Comparison of ENCODE assay signal across 30 mouse cellular contexts in genomic region chr15:49613865-49614264, GRCm38 (mm10).
DNase-seq lines count a peak whose midpoint lies in the region; ATAC-seq and TF ChIP-seq lines count a peak whose summit lies in the region.
"Had no signal": no experiment of that assay in that cellular context is flagged by ENCODE, and none has a peak within 500 bp of the region (broad histone marks: within the 10 kb centered on the region; RNA-seq: fewer than 3 reads in every experiment).

No protein-coding gene starts in this region.

- H3K27me3 ChIP-seq in forebrain, embryonic 14.5 days (replicated peaks; ENCODE audit: control insufficient read depth, insufficient read depth, low read length), result no peaks in the 10 kb centered on the region
- H3K27me3 ChIP-seq in forebrain, embryonic 15.5 days, result no peaks in the 10 kb centered on the region
- H3K27me3 ChIP-seq in hindbrain, postnatal 0 days (ENCODE audit: insufficient read depth, low read length), result no peaks in the 10 kb centered on the region
- no peaks in the 10 kb centered on the region for H3K27me3 ChIP-seq in hindbrain, embryonic 10.5 days (ENCODE audit: insufficient read depth, poor library complexity, severe bottlenecking)
- no peaks in the 10 kb centered on the region for H3K27me3 ChIP-seq in midbrain, postnatal 0 days (ENCODE audit: insufficient read depth, low read length)
- H3K27me3 ChIP-seq in midbrain, embryonic 16.5 days (ENCODE audit: control insufficient read depth, insufficient read depth, low read depth, low read length), result no peaks in the 10 kb centered on the region
- H3K27me3 ChIP-seq: CH12.LX; embryonic facial prominence, embryonic 15.5 days; forebrain, embryonic 13.5 days; heart, embryonic 12.5 days; heart, embryonic 15.5 days; intestine, embryonic 15.5 days; Patski had no signal

- no peak overlapping the region for H3K27ac ChIP-seq in forebrain, embryonic 14.5 days (ENCODE audit: low read depth, low read length)
- no peak overlapping the region for H3K27ac ChIP-seq in forebrain, embryonic 15.5 days (replicated peaks)
- H3K27ac ChIP-seq in hindbrain, postnatal 0 days, result no peak overlapping the region
- H3K27ac ChIP-seq in hindbrain, embryonic 10.5 days, result no peak overlapping the region
- H3K27ac ChIP-seq in midbrain, postnatal 0 days (ENCODE audit: low read depth, low read length), result no peak overlapping the region
- no peak overlapping the region for H3K27ac ChIP-seq in midbrain, embryonic 16.5 days (ENCODE audit: low read length)
- H3K27ac ChIP-seq: embryonic facial prominence, embryonic 15.5 days; forebrain, embryonic 13.5 days; gastrocnemius, adult 2 months; heart, embryonic 15.5 days; hindbrain, embryonic 14.5 days; intestine, embryonic 15.5 days had no signal

- ATAC-seq in forebrain, embryonic 14.5 days, result no peak
- no peak for ATAC-seq in forebrain, embryonic 15.5 days (replicated peaks)
- no peak for ATAC-seq in hindbrain, postnatal 0 days
- ATAC-seq in midbrain, postnatal 0 days (ENCODE audit: low FRiP score), result no peak
- no peak for ATAC-seq in midbrain, embryonic 16.5 days
- ATAC-seq: forebrain, embryonic 13.5 days; intestine, embryonic 15.5 days; Patski had no signal

- no peaks in the 10 kb centered on the region for H3K36me3 ChIP-seq in forebrain, embryonic 14.5 days (ENCODE audit: control insufficient read depth, insufficient read depth, low read length)
- no peaks in the 10 kb centered on the region for H3K36me3 ChIP-seq in forebrain, embryonic 15.5 days
- no peaks in the 10 kb centered on the region for H3K36me3 ChIP-seq in hindbrain, postnatal 0 days (ENCODE audit: insufficient read depth, low read length)
- no peaks in the 10 kb centered on the region for H3K36me3 ChIP-seq in hindbrain, embryonic 10.5 days
- H3K36me3 ChIP-seq in midbrain, postnatal 0 days (ENCODE audit: insufficient read depth, low read length), result no peaks in the 10 kb centered on the region
- H3K36me3 ChIP-seq in midbrain, embryonic 16.5 days (ENCODE audit: control insufficient read depth, insufficient read depth, low read length), result no peaks in the 10 kb centered on the region
- H3K36me3 ChIP-seq: embryonic facial prominence, embryonic 15.5 days; G1E; heart, embryonic 12.5 days; heart, embryonic 15.5 days; intestine, embryonic 15.5 days had no signal

- no peak overlapping the region for H3K9ac ChIP-seq in forebrain, embryonic 14.5 days (ENCODE audit: low read length)
- H3K9ac ChIP-seq in forebrain, embryonic 15.5 days (replicated peaks), result no peak overlapping the region
- no peak overlapping the region for H3K9ac ChIP-seq in hindbrain, postnatal 0 days (replicated peaks; ENCODE audit: low read length)
- H3K9ac ChIP-seq in midbrain, postnatal 0 days (replicated peaks; ENCODE audit: low read length, poor library complexity, severe bottlenecking), result no peak overlapping the region
- H3K9ac ChIP-seq in midbrain, embryonic 16.5 days (ENCODE audit: low read depth, low read length), result no peak overlapping the region
- H3K9ac ChIP-seq: embryonic facial prominence, embryonic 15.5 days; forebrain, embryonic 13.5 days; heart, embryonic 12.5 days; heart, embryonic 15.5 days; hindbrain, embryonic 14.5 days; intestine, embryonic 15.5 days had no signal

- TF ChIP-seq CTCF in hindbrain, postnatal 0 days (IDR thresholded peaks at IDR 0.05; ENCODE audit: low read depth), result no peak
- no peak for TF ChIP-seq CTCF in midbrain, postnatal 0 days (IDR thresholded peaks at IDR 0.05)
- no peak for TF ChIP-seq CTCF in brain, embryonic 14.5 days (IDR thresholded peaks at IDR 0.05; ENCODE audit: borderline replicate concordance, extremely low read depth, insufficient read depth, insufficient read length)

- H3K9me3 ChIP-seq in forebrain, embryonic 14.5 days (replicated peaks; ENCODE audit: control insufficient read depth, low read length), result no peaks in the 10 kb centered on the region
- H3K9me3 ChIP-seq in forebrain, embryonic 15.5 days, result no peaks in the 10 kb centered on the region
- no peaks in the 10 kb centered on the region for H3K9me3 ChIP-seq in hindbrain, postnatal 0 days (ENCODE audit: low read length)
- no peaks in the 10 kb centered on the region for H3K9me3 ChIP-seq in hindbrain, embryonic 10.5 days
- H3K9me3 ChIP-seq in midbrain, postnatal 0 days (ENCODE audit: low read length), result no peaks in the 10 kb centered on the region
- H3K9me3 ChIP-seq in midbrain, embryonic 16.5 days (replicated peaks; ENCODE audit: control insufficient read depth, low read length, poor library complexity, severe bottlenecking), result no peaks in the 10 kb centered on the region
- H3K9me3 ChIP-seq: embryonic facial prominence, embryonic 15.5 days; forebrain, embryonic 13.5 days; G1E; heart, embryonic 12.5 days; heart, embryonic 15.5 days; intestine, embryonic 15.5 days had no signal

- no peak overlapping the region for H3K4me3 ChIP-seq in forebrain, embryonic 14.5 days (ENCODE audit: low read depth, low read length)
- H3K4me3 ChIP-seq in forebrain, embryonic 15.5 days, result no peak overlapping the region
- H3K4me3 ChIP-seq in hindbrain, postnatal 0 days (ENCODE audit: low read length), result no peak overlapping the region
- H3K4me3 ChIP-seq in hindbrain, embryonic 10.5 days, result no peak overlapping the region
- no peak overlapping the region for H3K4me3 ChIP-seq in midbrain, postnatal 0 days (ENCODE audit: low read depth, low read length)
- H3K4me3 ChIP-seq in midbrain, embryonic 16.5 days (ENCODE audit: low read depth, low read length), result no peak overlapping the region
- H3K4me3 ChIP-seq: embryonic facial prominence, embryonic 15.5 days; forebrain, embryonic 13.5 days; gastrocnemius, adult 2 months; heart, embryonic 12.5 days; heart, embryonic 15.5 days; intestine, embryonic 15.5 days had no signal

- H3K4me1 ChIP-seq in forebrain, embryonic 14.5 days (ENCODE audit: control insufficient read depth, insufficient read depth, low read length), result no peaks in the 10 kb centered on the region
- H3K4me1 ChIP-seq in forebrain, embryonic 15.5 days, result no peaks in the 10 kb centered on the region
- no peaks in the 10 kb centered on the region for H3K4me1 ChIP-seq in hindbrain, postnatal 0 days (ENCODE audit: insufficient read depth, low read length)
- H3K4me1 ChIP-seq in hindbrain, embryonic 10.5 days (replicated peaks), result no peaks in the 10 kb centered on the region
- H3K4me1 ChIP-seq in midbrain, postnatal 0 days (ENCODE audit: insufficient read depth, low read length), result no peaks in the 10 kb centered on the region
- H3K4me1 ChIP-seq in midbrain, embryonic 16.5 days (ENCODE audit: control insufficient read depth, insufficient read depth, low read length), result no peaks in the 10 kb centered on the region
- H3K4me1 ChIP-seq: embryonic facial prominence, embryonic 15.5 days; forebrain, embryonic 13.5 days; heart, embryonic 12.5 days; heart, embryonic 15.5 days; intestine, embryonic 15.5 days had no signal

- WGBS in forebrain, embryonic 14.5 days, result 85% methylated on average over 4 of the region's 4 CpGs
- 76% methylated on average over 4 of the region's 4 CpGs for WGBS in forebrain, embryonic 15.5 days
- 68% methylated on average over 4 of the region's 4 CpGs for WGBS in hindbrain, postnatal 0 days
- 78% methylated on average over 4 of the region's 4 CpGs for WGBS in hindbrain, embryonic 10.5 days
- WGBS in midbrain, postnatal 0 days, result 70% methylated on average over 4 of the region's 4 CpGs
- WGBS in midbrain, embryonic 16.5 days, result 72% methylated on average over 4 of the region's 4 CpGs

- peak; percentile 24 for DNase-seq in forebrain, embryonic 14.5 days (ENCODE audit: low spot score)
- peak; percentile 1 for DNase-seq in hindbrain, postnatal 0 days (ENCODE audit: low spot score)
- no peak for DNase-seq in hindbrain, embryonic 10.5 days (ENCODE audit: low spot score)
- DNase-seq in midbrain, postnatal 0 days (ENCODE audit: low spot score), result peak; percentile 2
- peak; percentile 46 for DNase-seq in brain, embryonic 14.5 days (ENCODE audit: low read depth)
- DNase-seq: adrenal gland, postnatal 10 days; adrenal gland, postnatal 36 days; B cell, adult 2 months; cerebellum, adult 11-12 months; cerebellum, adult 8-10 months; cerebellum, postnatal 10 days; cerebellum, postnatal 36 days; embryo, embryonic 11 days; gastrocnemius, adult 2 months; gastrocnemius, postnatal 14 days; heart, adult 18-20 months; heart, postnatal 10 days; heart, postnatal 36 days; kidney, adult 11 months had no signal

- no peak overlapping the region for H3K4me2 ChIP-seq in forebrain, embryonic 14.5 days (ENCODE audit: low read length)
- H3K4me2 ChIP-seq in forebrain, embryonic 15.5 days (replicated peaks), result no peak overlapping the region
- H3K4me2 ChIP-seq in hindbrain, postnatal 0 days (ENCODE audit: low read depth, low read length), result no peak overlapping the region
- no peak overlapping the region for H3K4me2 ChIP-seq in midbrain, postnatal 0 days (ENCODE audit: low read depth, low read length, poor library complexity, severe bottlenecking)
- H3K4me2 ChIP-seq in midbrain, embryonic 16.5 days (ENCODE audit: low read length), result no peak overlapping the region
- H3K4me2 ChIP-seq: embryonic facial prominence, embryonic 15.5 days; forebrain, embryonic 13.5 days; heart, embryonic 12.5 days; heart, embryonic 15.5 days; hindbrain, embryonic 14.5 days; intestine, embryonic 15.5 days had no signal

- no peak for TF ChIP-seq POLR2A in brain, embryonic 14.5 days (IDR thresholded peaks at IDR 0.05; ENCODE audit: borderline replicate concordance, extremely low read depth, insufficient read depth, insufficient read length, poor library complexity, severe bottlenecking)
